Mouse (Mus musculus) midbrain, embryonic 10.5 days (tissue): Measurements from ENCODE around the gene Pparg. TPM values are rescaled to one million over a fixed set of nuclear protein-coding genes. Genes with fewer than 3 reads are reported as not detected.
A peak's percentile ranks its signal among the peaks of the same experiment; 100 is the strongest.

ENCODE experiments used
- DNase-seq: peaks from one replicate; pipeline ENCODE4 v3.0.0-alpha.2; 2017; ENCODE audit warnings: low spot score
- H3K27ac ChIP-seq: fragments of 300-500 bp; sonication (generic); replicated peaks from 2 replicates; pipeline ENCODE4 v1.5.1; 2016; ENCODE audit warnings: mild to moderate bottlenecking
- H3K27me3 ChIP-seq: fragments of 300-500 bp; sonication (generic); 2 replicates; pipeline ENCODE4 v1.6.1; 2016; ENCODE audit warnings: low read depth, mild to moderate bottlenecking; ENCODE audit not compliant: poor library complexity, severe bottlenecking
- H3K36me3 ChIP-seq: fragments of 300-500 bp; sonication (generic); 2 replicates; pipeline ENCODE4 v1.6.1; 2016; ENCODE audit warnings: mild to moderate bottlenecking, moderate library complexity
- H3K4me1 ChIP-seq: fragments of 300-500 bp; sonication (generic); 2 replicates; pipeline ENCODE4 v1.6.1; 2016
- H3K4me3 ChIP-seq: fragments of 300-500 bp; sonication (generic); 2 replicates; pipeline ENCODE4 v1.5.1; 2016; ENCODE audit warnings: mild to moderate bottlenecking, moderate library complexity
- H3K9me3 ChIP-seq: fragments of 300-500 bp; sonication (generic); replicated peaks from 2 replicates; pipeline ENCODE4 v1.6.1; 2016; ENCODE audit warnings: mild to moderate bottlenecking
- WGBS: fragments of 180-500 bp; shearing (Covaris S2); methylation state at CpG from one replicate; pipeline ENCODE4 v1.1.7; 2016; 5-methylcytosine and 5-hydroxymethylcytosine counted together
- polyA plus RNA-seq: library from polyadenylated mRNA; unstranded; fragments of >200 nt; fragmentation: Nextera tagmentation; extraction: Ambion mirVana; gene quantifications from 2 replicates; pipeline ENCODE4 v1.2.1, GENCODE M21; 2016

Gene Pparg
- polyA plus RNA-seq, 1 experiment from 2014 or later = 0.06 TPM

GRCm38 (mm10) chr6:115527418-115527817 lies 166.7 kb downstream of the Pparg start:
- Histone ChIP-seq H3K27me3 (no peaks in the 10 kb centered on the region), H3K9me3 (no peaks in the 10 kb centered on the region), H3K36me3 (no peaks in the 10 kb centered on the region), H3K4me3 (no peak overlapping the region), H3K4me1 (peaks cover 6% of the 10 kb centered on the region), H3K27ac (no peak overlapping the region)
- no peak for DNase-seq
- 94% methylated on average over 3 of the region's 3 CpGs for WGBS

- Histone ChIP-seq H3K4me3 (no peak overlapping the region), H3K27ac (no peak overlapping the region), H3K27me3 (no peaks in the 10 kb centered on the region), H3K9me3 (no peaks in the 10 kb centered on the region), H3K4me1 (peaks cover 5% of the 10 kb centered on the region), H3K36me3 (no peaks in the 10 kb centered on the region)
- DNase-seq = no peak
- WGBS = 86% methylated on average over 4 of the region's 4 CpGs
Observed at GRCm38 (mm10) chr6:115528372-115528771, 167.6 kb downstream of the Pparg start.

GRCm38 (mm10) chr6:115534617-115535016 lies 173.9 kb downstream of the Pparg start:
- WGBS = 80% methylated on average over 7 of the region's 7 CpGs
- Histone ChIP-seq H3K4me3 (no peak overlapping the region), H3K4me1 (peaks cover 3% of the 10 kb centered on the region; the same call in 1 of the 2 replicates), H3K9me3 (no peaks in the 10 kb centered on the region), H3K27me3 (no peaks in the 10 kb centered on the region), H3K36me3 (no peaks in the 10 kb centered on the region), H3K27ac (no peak overlapping the region)
- DNase-seq = no peak

GRCm38 (mm10) chr6:115536169-115536568 lies 175.4 kb downstream of the Pparg start:
- 85% methylated on average over 4 of the region's 4 CpGs for WGBS
- DNase-seq = no peak
- Histone ChIP-seq H3K27me3 (no peaks in the 10 kb centered on the region), H3K4me3 (no peak overlapping the region), H3K9me3 (no peaks in the 10 kb centered on the region), H3K4me1 (peaks cover 3% of the 10 kb centered on the region; the same call in 1 of the 2 replicates), H3K36me3 (no peaks in the 10 kb centered on the region), H3K27ac (no peak overlapping the region)

- no peaks in the 10 kb centered on the region for H3K36me3 ChIP-seq
- no peaks in the 10 kb centered on the region for H3K9me3 ChIP-seq
- peak overlapping the region; percentile 48 for H3K4me3 ChIP-seq
- WGBS = 20% methylated on average over 26 of the region's 26 CpGs
- DNase-seq = peak; percentile 89
- H3K4me1 ChIP-seq = peaks cover 11% of the 10 kb centered on the region
- H3K27ac ChIP-seq = peak overlapping the region; percentile 88
- H3K27me3 ChIP-seq = no peaks in the 10 kb centered on the region
Observed at GRCm38 (mm10) chr6:115538645-115539429, 178.1 kb downstream of the Pparg start.

Other genes with a start within 250 kb of the Pparg start
- gene Syn2, start 226.0 kb upstream of the Pparg start, polyA plus RNA-seq = 1.3 and 2.7 TPM in 2 replicates
- gene Gm17482, start 133.6 kb upstream of the Pparg start, polyA plus RNA-seq = not detected in 2 replicates
- gene Timp4, start 108.7 kb upstream of the Pparg start, polyA plus RNA-seq = 0.06 and 0.12 TPM in 2 replicates
- gene Tsen2, start 183.7 kb downstream of the Pparg start, polyA plus RNA-seq = 36.0 and 37.5 TPM in 2 replicates
- gene Mkrn2os, start 231.6 kb downstream of the Pparg start, polyA plus RNA-seq = 0.10 and 0.15 TPM in 2 replicates
- gene Mkrn2, start 241.0 kb downstream of the Pparg start, polyA plus RNA-seq = 25.7 and 30.0 TPM in 2 replicates